Mouse (Mus musculus): ENCODE results near the gene Slc5a5. TPM values are rescaled to one million over a fixed set of nuclear protein-coding genes. Genes with fewer than 3 reads are reported as not detected.
A peak's percentile ranks its signal among the peaks of the same experiment; 100 is the strongest.

The Slc5a5 gene
- polyA plus RNA-seq, 1 experiment = 3.0 TPM

DNA sequence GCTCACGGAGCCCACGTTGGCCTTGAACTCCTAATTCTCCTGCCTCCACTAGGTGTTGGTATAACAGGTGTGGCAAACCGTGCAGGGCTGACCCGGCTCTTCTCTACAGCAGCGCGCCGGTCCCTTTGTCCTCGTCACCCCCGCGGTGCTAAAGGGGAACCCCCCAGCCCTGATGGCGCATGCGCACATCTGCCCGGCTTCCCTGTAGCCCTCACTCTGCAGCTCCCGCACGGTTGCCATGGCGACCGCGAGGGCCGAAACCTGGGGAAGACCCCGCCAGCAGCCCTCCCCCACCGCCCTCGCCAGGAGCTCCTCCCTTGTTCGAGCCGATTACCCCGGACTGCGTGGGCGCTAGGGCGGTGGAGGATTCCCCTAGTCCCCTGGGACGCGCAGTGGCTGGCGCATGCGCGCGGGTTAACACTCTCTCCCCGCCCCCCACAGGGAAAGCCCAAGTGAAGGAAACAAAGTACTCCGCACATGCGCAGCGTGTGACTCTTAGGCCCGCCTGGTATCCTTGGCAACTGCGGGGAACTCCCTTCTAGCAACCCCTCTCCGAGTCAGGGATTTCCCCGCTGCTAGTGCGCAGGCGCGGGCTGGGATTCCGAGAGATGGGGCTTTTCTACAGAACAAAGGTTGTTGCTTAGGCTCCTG is 27.1 kb downstream of the Slc5a5 start:
- H3ac ChIP-seq (ENCODE audit: control insufficient read depth, insufficient read length) = no peak overlapping the region
- H3K4me3 ChIP-seq = peak overlapping the region; percentile 33
- no peak for TF ChIP-seq MYOG (IDR thresholded peaks at IDR 0.05; ENCODE audit: control insufficient read depth in 1 of 3, insufficient read depth in 1 of 3, insufficient read length in 2 of 3, low read depth in 2 of 3)
- TF ChIP-seq E2F4 (IDR thresholded peaks at IDR 0.05; ENCODE audit: insufficient read depth) = no peak
- TF ChIP-seq POLR2AphosphoS2 (IDR thresholded peaks at IDR 0.05; ENCODE audit: insufficient read length, low read depth) = peak; percentile 79
- TF ChIP-seq REST (IDR thresholded peaks at IDR 0.05; ENCODE audit: insufficient read depth, insufficient read length) = no peak
- no peak for TF ChIP-seq TCF12 (IDR thresholded peaks at IDR 0.05; ENCODE audit: insufficient read depth, poor library complexity, severe bottlenecking)
- no peak for TF ChIP-seq MAX (IDR thresholded peaks at IDR 0.05; ENCODE audit: low read depth)
- TF ChIP-seq MYOD1 (IDR thresholded peaks at IDR 0.05; ENCODE audit: control insufficient read depth in 1 of 3, insufficient read length in 2 of 3, low read depth in 2 of 3) = peak in 1 of 3 experiments; percentile 36
- TF ChIP-seq USF1 (IDR thresholded peaks at IDR 0.05; ENCODE audit: low read depth) = no peak
- TF ChIP-seq POLR2A (IDR thresholded peaks at IDR 0.05; ENCODE audit: insufficient read length, low read depth) = peak; percentile 82
- TF ChIP-seq CEBPB (IDR thresholded peaks at IDR 0.05; ENCODE audit: insufficient read depth, poor library complexity, severe bottlenecking) = no peak
- no peak for TF ChIP-seq SRF (IDR thresholded peaks at IDR 0.05; ENCODE audit: control insufficient read depth, insufficient read length, low read depth)
- TF ChIP-seq TCF3 (IDR thresholded peaks at IDR 0.05; ENCODE audit: insufficient read length, low read depth) = no peak
- H3K36me3 ChIP-seq (ENCODE audit: control insufficient read depth, insufficient read depth) = no peaks in the 10 kb centered on the region
- H3K27me3 ChIP-seq (ENCODE audit: control insufficient read depth, insufficient read depth, insufficient read length) = no peaks in the 10 kb centered on the region
- H3K4me2 ChIP-seq (ENCODE audit: low read depth) = peak overlapping the region; percentile 87
- no peaks in the 10 kb centered on the region for H3K79me2 ChIP-seq (ENCODE audit: control insufficient read depth, insufficient read depth)

DNA sequence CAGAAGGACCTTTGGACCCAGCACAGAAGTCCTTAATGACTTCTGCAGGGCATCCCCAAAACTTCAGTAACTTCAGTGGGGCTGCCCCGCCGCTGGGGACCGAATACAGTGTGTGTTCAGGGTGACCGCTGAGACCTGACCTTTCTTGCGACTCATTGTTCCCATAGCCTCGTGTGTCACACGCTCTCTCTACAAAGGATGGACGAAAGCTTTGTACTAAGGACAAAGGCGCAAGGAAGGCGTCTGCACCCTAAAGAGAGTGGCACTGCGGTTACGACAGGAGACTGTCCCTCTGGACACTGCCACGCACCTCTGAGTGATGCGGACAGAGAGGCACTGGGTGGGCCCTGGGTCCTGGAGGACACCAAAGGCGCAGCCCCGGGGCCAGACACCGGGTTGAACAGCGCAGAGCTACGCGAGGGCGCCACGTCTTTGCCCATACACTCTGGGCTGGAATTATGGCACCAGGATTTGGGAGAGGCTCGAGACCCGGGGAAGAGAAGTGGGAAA is 27.8 kb downstream of the Slc5a5 start:
- TF ChIP-seq CEBPB (IDR thresholded peaks at IDR 0.05; ENCODE audit: insufficient read depth, poor library complexity, severe bottlenecking) (no peak), POLR2A (IDR thresholded peaks at IDR 0.05; ENCODE audit: insufficient read length, low read depth) (peak; percentile 63), MAX (IDR thresholded peaks at IDR 0.05; ENCODE audit: low read depth) (no peak), POLR2AphosphoS2 (IDR thresholded peaks at IDR 0.05; ENCODE audit: insufficient read length, low read depth) (peak; percentile 41), MYOD1 (IDR thresholded peaks at IDR 0.05; ENCODE audit: control insufficient read depth in 1 of 3, insufficient read length in 2 of 3, low read depth in 2 of 3) (no peak), USF1 (IDR thresholded peaks at IDR 0.05; ENCODE audit: low read depth) (no peak), E2F4 (IDR thresholded peaks at IDR 0.05; ENCODE audit: insufficient read depth) (no peak), REST (IDR thresholded peaks at IDR 0.05; ENCODE audit: insufficient read depth, insufficient read length) (no peak)
- H3K4me2 ChIP-seq (ENCODE audit: low read depth) = peak overlapping the region; percentile 87
- peak overlapping the region; percentile 33 for H3K4me3 ChIP-seq
- H3K79me2 ChIP-seq (ENCODE audit: control insufficient read depth, insufficient read depth) = no peaks in the 10 kb centered on the region
- H3K27me3 ChIP-seq (ENCODE audit: control insufficient read depth, insufficient read depth, insufficient read length) = no peaks in the 10 kb centered on the region
- no peak overlapping the region for H3ac ChIP-seq (ENCODE audit: control insufficient read depth, insufficient read length)
- no peaks in the 10 kb centered on the region for H3K36me3 ChIP-seq (ENCODE audit: control insufficient read depth, insufficient read depth)

GRCm38 (mm10) chr8:70863956-70864711 is 28.4 kb downstream of the Slc5a5 start:
- TF ChIP-seq TCF3 (IDR thresholded peaks at IDR 0.05; ENCODE audit: insufficient read length, low read depth) (no peak), E2F4 (IDR thresholded peaks at IDR 0.05; ENCODE audit: insufficient read depth) (no peak), TCF12 (IDR thresholded peaks at IDR 0.05; ENCODE audit: insufficient read depth, poor library complexity, severe bottlenecking) (no peak), POLR2AphosphoS2 (IDR thresholded peaks at IDR 0.05; ENCODE audit: insufficient read length, low read depth) (peak; percentile 45), REST (IDR thresholded peaks at IDR 0.05; ENCODE audit: insufficient read depth, insufficient read length) (no peak), POLR2A (IDR thresholded peaks at IDR 0.05; ENCODE audit: insufficient read length, low read depth) (peak; percentile 49), USF1 (IDR thresholded peaks at IDR 0.05; ENCODE audit: low read depth) (no peak), MYOG (IDR thresholded peaks at IDR 0.05; ENCODE audit: control insufficient read depth in 1 of 3, insufficient read depth in 1 of 3, insufficient read length in 2 of 3, low read depth in 2 of 3) (no peak), CEBPB (IDR thresholded peaks at IDR 0.05; ENCODE audit: insufficient read depth, poor library complexity, severe bottlenecking) (no peak), SRF (IDR thresholded peaks at IDR 0.05; ENCODE audit: control insufficient read depth, insufficient read length, low read depth) (no peak), MAX (IDR thresholded peaks at IDR 0.05; ENCODE audit: low read depth) (no peak), MYOD1 (IDR thresholded peaks at IDR 0.05; ENCODE audit: control insufficient read depth in 1 of 3, insufficient read length in 2 of 3, low read depth in 2 of 3) (peak in 1 of 3 experiments; percentile 6)
- H3K4me2 ChIP-seq (ENCODE audit: low read depth) = peak overlapping the region; percentile 87
- H3K36me3 ChIP-seq (ENCODE audit: control insufficient read depth, insufficient read depth) = no peaks in the 10 kb centered on the region
- H3ac ChIP-seq (ENCODE audit: control insufficient read depth, insufficient read length) = no peak overlapping the region
- no peaks in the 10 kb centered on the region for H3K27me3 ChIP-seq (ENCODE audit: control insufficient read depth, insufficient read depth, insufficient read length)
- H3K4me3 ChIP-seq = peak overlapping the region; percentile 33
- no peaks in the 10 kb centered on the region for H3K79me2 ChIP-seq (ENCODE audit: control insufficient read depth, insufficient read depth)

- Histone ChIP-seq H3K4me2 (ENCODE audit: low read depth) (peak within 1 kb of the TSS; percentile 87), H3K4me3 (peak within 1 kb of the TSS; percentile 33), H3K36me3 (ENCODE audit: control insufficient read depth, insufficient read depth) (no peaks in the 10 kb centered on the region), H3K27me3 (ENCODE audit: control insufficient read depth, insufficient read depth, insufficient read length) (no peaks in the 10 kb centered on the region), H3ac (ENCODE audit: control insufficient read depth, insufficient read length) (no peak within 1 kb of the TSS), H3K79me2 (ENCODE audit: control insufficient read depth, insufficient read depth) (no peaks in the 10 kb centered on the region)
- TF ChIP-seq MYOD1 (IDR thresholded peaks at IDR 0.05; ENCODE audit: control insufficient read depth in 1 of 3, insufficient read length in 2 of 3, low read depth in 2 of 3) (peak in 1 of 3 experiments; percentile 35), MYOG (IDR thresholded peaks at IDR 0.05; ENCODE audit: control insufficient read depth in 1 of 3, insufficient read depth in 1 of 3, insufficient read length in 2 of 3, low read depth in 2 of 3) (peak in 1 of 3 experiments; percentile 32), TCF3 (IDR thresholded peaks at IDR 0.05; ENCODE audit: insufficient read length, low read depth) (no peak)
Measured at GRCm38 (mm10) chr8:70862824-70863641, 29.5 kb downstream of the Slc5a5 start, which contains the start of gene Kcnn1. Kcnn1 (minus strand) TSS chr8:70863258.
